Mouse (Mus musculus) kidney, adult 2 months (tissue): Measurements from ENCODE around the gene Anks6.

Experiments
- CTCF ChIP-seq: fragments of 200-500 bp; conservative IDR thresholded peaks from 2 replicates; pipeline ENCODE4 v1.5.1; 2011; ENCODE audit warnings: low read depth, mild to moderate bottlenecking, control low read depth, low read length, moderate library complexity, mixed read lengths; ENCODE audit not compliant: insufficient read depth, insufficient read length
- POLR2A ChIP-seq: fragments of 200-500 bp; IDR thresholded peaks from one replicate; pipeline ENCODE4 v1.6.1; 2011; ENCODE audit warnings: low read depth, low read length, control low read depth

GRCm38 (mm10) chr4:46976671-46977071 lies 80.6 kb downstream of the Anks6 start:
- TF ChIP-seq CTCF (no peak), POLR2A (no peak)
